Mouse (Mus musculus) thymus, adult 2 months (tissue): ENCODE results near the gene Plxna4. TPM values are rescaled to one million over a fixed set of nuclear protein-coding genes. Genes with fewer than 3 reads are reported as not detected.
"Not testable (repeated sequence)": the region's sequence is repeated elsewhere in the genome, so short reads cannot be mapped to it uniquely, and the experiment has no call there.

Source experiments
- DNase-seq: peaks from one replicate; pipeline ENCODE4 v3.0.0; 2021
- H3K27ac ChIP-seq: fragments of 200-500 bp; 2 replicates; pipeline ENCODE4 v1.5.1; 2012; ENCODE audit warnings: low read length, control low read depth; ENCODE audit not compliant: control insufficient read depth, insufficient read depth
- H3K27me3 ChIP-seq: fragments of 200-500 bp; 2 replicates; pipeline ENCODE4 v1.6.1; 2012; ENCODE audit warnings: mild to moderate bottlenecking, low read length, moderate library complexity, mixed read lengths; ENCODE audit not compliant: control insufficient read depth, insufficient read depth
- H3K36me3 ChIP-seq: fragments of 200-500 bp; 2 replicates; pipeline ENCODE4 v1.6.1; 2012; ENCODE audit warnings: mild to moderate bottlenecking, low read length, moderate library complexity; ENCODE audit not compliant: control insufficient read depth, insufficient read depth
- H3K4me1 ChIP-seq: fragments of 200-500 bp; replicated peaks from 2 replicates; pipeline ENCODE4 v1.6.1; 2012; ENCODE audit warnings: low read length; ENCODE audit not compliant: control insufficient read depth, insufficient read depth
- H3K4me3 ChIP-seq: fragments of 200-500 bp; 2 replicates; pipeline ENCODE4 v1.5.1; 2012; ENCODE audit warnings: mild to moderate bottlenecking, low read length, control low read depth, moderate library complexity; ENCODE audit not compliant: control insufficient read depth, insufficient read depth
- CTCF ChIP-seq: fragments of 200-500 bp; IDR thresholded peaks from 2 replicates; pipeline ENCODE4 v1.5.1; 2012; ENCODE audit warnings: mild to moderate bottlenecking, control low read depth, low read length, moderate library complexity, borderline replicate concordance; ENCODE audit not compliant: control insufficient read depth, poor library complexity, insufficient read depth; ENCODE audit errors: extremely low read depth
- POLR2A ChIP-seq: fragments of 200-500 bp; IDR thresholded peaks from 2 replicates; pipeline ENCODE4 v1.6.1; 2012; ENCODE audit warnings: mild to moderate bottlenecking, low read length, control low read depth, moderate library complexity; ENCODE audit not compliant: control insufficient read depth, poor library complexity, insufficient read depth; ENCODE audit errors: extremely low read depth
- WGBS: fragments of 180-500 bp; shearing (Covaris S2); methylation state at CpG from one replicate; pipeline ENCODE4 v1.1.7; 2018; 5-methylcytosine and 5-hydroxymethylcytosine counted together
- polyA plus RNA-seq: library from polyadenylated mRNA; depleted of rRNA; stranded (reverse); fragments of >200 nt; gene quantifications from 2 replicates; pipeline ENCODE4 v1.2.3, GENCODE M21; 2012

Gene Plxna4
- polyA plus RNA-seq, 1 experiment: 0.66 TPM

GRCm38 (mm10) chr6:32520097-32520496 lies 67.9 kb downstream of the Plxna4 start:
- TF ChIP-seq POLR2A (no peak), CTCF (no peak)
- DNase-seq: no peak
- no peaks in the 10 kb centered on the region for H3K4me1 ChIP-seq
- WGBS: 90% methylated on average over 4 of the region's 4 CpGs
- H3K4me3 ChIP-seq: no peak overlapping the region
- H3K27ac ChIP-seq: no peak overlapping the region
- no peaks in the 10 kb centered on the region for H3K36me3 ChIP-seq
- H3K27me3 ChIP-seq: no peaks in the 10 kb centered on the region

- TF ChIP-seq POLR2A (no peak), CTCF (no peak)
- Histone ChIP-seq H3K27me3 (no peaks in the 10 kb centered on the region), H3K4me1 (no peaks in the 10 kb centered on the region), H3K4me3 (no peak overlapping the region), H3K27ac (no peak overlapping the region), H3K36me3 (no peaks in the 10 kb centered on the region)
- no peak for DNase-seq
- WGBS: 98% methylated on average over 3 of the region's 3 CpGs
Observed at GRCm38 (mm10) chr6:32518617-32519016, 69.4 kb downstream of the Plxna4 start.

GRCm38 (mm10) chr6:32514096-32514495 lies 73.9 kb downstream of the Plxna4 start:
- no peak overlapping the region for H3K27ac ChIP-seq
- no peak for DNase-seq
- H3K4me1 ChIP-seq: no peaks in the 10 kb centered on the region

GRCm38 (mm10) chr6:32512010-32512409 lies 76.0 kb downstream of the Plxna4 start:
- no peaks in the 10 kb centered on the region for H3K4me1 ChIP-seq
- no peak for DNase-seq

More at GRCm38 (mm10) chr6:32514096-32514495, 73.9 kb downstream of the Plxna4 start:
- TF ChIP-seq POLR2A (no peak), CTCF (no peak)
- WGBS: 94% methylated on average over 6 of the region's 6 CpGs
- no peaks in the 10 kb centered on the region for H3K27me3 ChIP-seq
- H3K4me3 ChIP-seq: no peak overlapping the region
- H3K36me3 ChIP-seq: no peaks in the 10 kb centered on the region

GRCm38 (mm10) chr6:32510924-32511323 lies 77.1 kb downstream of the Plxna4 start:
- TF ChIP-seq CTCF (no peak), POLR2A (no peak)
- Histone ChIP-seq H3K4me1 (no peaks in the 10 kb centered on the region), H3K36me3 (no peaks in the 10 kb centered on the region), H3K27me3 (no peaks in the 10 kb centered on the region), H3K27ac (no peak overlapping the region), H3K4me3 (no peak overlapping the region)
- no peak for DNase-seq
- WGBS: 8% methylated on average over 7 of the region's 7 CpGs

More at GRCm38 (mm10) chr6:32512010-32512409, 76.0 kb downstream of the Plxna4 start:
- no peaks in the 10 kb centered on the region for H3K36me3 ChIP-seq
- TF ChIP-seq POLR2A (no peak), CTCF (no peak)
- no peaks in the 10 kb centered on the region for H3K27me3 ChIP-seq
- H3K4me3 ChIP-seq: no peak overlapping the region
- 0% methylated on average over 1 of the region's 1 CpGs for WGBS
- H3K27ac ChIP-seq: no peak overlapping the region

GRCm38 (mm10) chr6:32510491-32510890 lies 77.5 kb downstream of the Plxna4 start:
- H3K4me3 ChIP-seq: no peak overlapping the region
- no peaks in the 10 kb centered on the region for H3K36me3 ChIP-seq
- no peaks in the 10 kb centered on the region for H3K4me1 ChIP-seq
- no peak for TF ChIP-seq CTCF
- no peak for TF ChIP-seq POLR2A
- H3K27ac ChIP-seq: no peak overlapping the region
- H3K27me3 ChIP-seq: no peaks in the 10 kb centered on the region
- WGBS: 94% methylated on average over 1 of the region's 1 CpGs
- DNase-seq: no peak

DNA sequence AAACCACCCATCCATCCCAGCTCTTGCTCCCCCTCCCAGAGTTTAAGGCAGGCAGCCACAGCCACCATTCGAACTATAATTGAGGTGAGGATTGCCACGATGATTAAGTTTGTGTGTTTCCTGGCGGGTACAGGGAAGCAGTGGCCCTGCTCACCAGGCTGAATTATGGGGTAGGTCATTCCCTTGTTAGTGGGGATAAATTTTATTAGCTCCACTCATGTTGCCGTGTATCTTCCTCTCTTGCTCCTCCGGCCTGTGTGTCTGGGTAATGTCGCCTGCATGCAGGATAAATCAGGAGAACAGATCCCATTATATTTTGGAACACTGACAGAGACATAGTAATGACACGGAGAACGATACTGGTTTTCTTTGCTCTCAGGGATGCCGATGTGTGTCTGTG lies 78.9 kb downstream of the Plxna4 start:
- no peak for DNase-seq
- H3K4me3 ChIP-seq: no peak overlapping the region
- no peaks in the 10 kb centered on the region for H3K4me1 ChIP-seq
- H3K36me3 ChIP-seq: no peaks in the 10 kb centered on the region
- H3K27ac ChIP-seq: no peak overlapping the region
- H3K27me3 ChIP-seq: no peaks in the 10 kb centered on the region
- WGBS: 85% methylated on average over 9 of the region's 9 CpGs
- TF ChIP-seq POLR2A (no peak), CTCF (no peak)

DNA sequence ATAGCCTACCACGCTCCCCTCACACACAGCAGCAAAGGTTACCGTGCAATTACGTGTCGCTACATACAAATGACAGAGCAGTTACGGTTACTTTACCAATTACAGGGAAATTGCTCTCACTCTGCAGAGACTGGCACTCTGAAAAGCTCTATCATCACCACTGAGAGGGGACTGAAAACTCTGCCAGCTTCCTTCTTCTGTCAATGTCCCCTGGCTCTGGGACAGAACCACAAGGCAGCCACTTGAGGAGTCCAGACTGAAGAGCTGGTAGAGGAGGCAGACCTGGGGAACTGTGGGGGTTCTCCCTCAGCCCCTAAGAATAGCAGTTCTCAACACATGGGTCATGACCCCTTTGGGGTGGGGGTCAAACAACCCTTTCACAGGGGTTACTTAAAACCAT lies 83.0 kb downstream of the Plxna4 start:
- TF ChIP-seq POLR2A (no peak), CTCF (no peak)
- H3K4me3 ChIP-seq: no peak overlapping the region
- H3K27me3 ChIP-seq: no peaks in the 10 kb centered on the region
- no peak overlapping the region for H3K27ac ChIP-seq
- H3K4me1 ChIP-seq: no peaks in the 10 kb centered on the region
- WGBS: 75% methylated on average over 5 of the region's 5 CpGs
- H3K36me3 ChIP-seq: no peaks in the 10 kb centered on the region
- no peak for DNase-seq

- not testable (repeated sequence) for H3K27ac ChIP-seq, H3K4me1 ChIP-seq, H3K36me3 ChIP-seq, H3K27me3 ChIP-seq, DNase-seq, H3K4me3 ChIP-seq
- WGBS: 100% methylated on average over 1 of the region's 1 CpGs
Observed at GRCm38 (mm10) chr6:32501186-32501585, 86.8 kb downstream of the Plxna4 start.
